Mouse (Mus musculus) cortical plate, adult 2 months (tissue): Measurements from ENCODE around the gene Coq10a.

ENCODE experiments used
- CTCF ChIP-seq: fragments of 200-500 bp; IDR thresholded peaks from 2 replicates; pipeline ENCODE4 v1.5.1; 2011; ENCODE audit warnings: mild to moderate bottlenecking, control low read depth, low read length; ENCODE audit not compliant: insufficient read depth; ENCODE audit errors: extremely low read depth
- POLR2A ChIP-seq: fragments of 200-500 bp; IDR thresholded peaks from 2 replicates; pipeline ENCODE4 v1.6.1; 2011; ENCODE audit warnings: mild to moderate bottlenecking, low read length, control low read depth; ENCODE audit not compliant: insufficient read depth; ENCODE audit errors: extremely low read depth

- TF ChIP-seq CTCF (no peak), POLR2A (no peak)
These were observed 9.7 kb upstream of the Coq10a start for GRCm38 (mm10) chr10:128378462-128378861.
